Mouse (Mus musculus) heart, embryonic 13.5 days (tissue): ENCODE measurements at regions not wholly inside any gene's neighbourhood (a gene's known extent, or its start where the extent isn't known, plus 50 kb on each side); places are given as distances from the start of the nearest gene placed in this dataset.
A peak's percentile ranks its signal among the peaks of the same experiment; 100 is the strongest.

Source experiments
- ATAC-seq: fragments of 200-750 bp; cut with Nextera tagmentation; 2 replicates; pipeline ENCODE4 v1.8.0; 2017; ENCODE audit warnings: moderate TSS enrichment; ENCODE audit not compliant: insufficient number of reproducible peaks, low FRiP score, low TSS enrichment; ENCODE audit errors: extremely low read depth
- H3K27ac ChIP-seq: fragments of 300-500 bp; sonication (generic); replicated peaks from 2 replicates; pipeline ENCODE4 v1.5.1; 2015; ENCODE audit warnings: moderate library complexity, mild to moderate bottlenecking, inconsistent platforms
- H3K27me3 ChIP-seq: fragments of 300-500 bp; sonication (generic); replicated peaks from 2 replicates; pipeline ENCODE4 v1.6.1; 2015; ENCODE audit warnings: mild to moderate bottlenecking, inconsistent platforms
- H3K36me3 ChIP-seq: fragments of 300-500 bp; sonication (generic); 2 replicates; pipeline ENCODE4 v1.6.1; 2015; ENCODE audit warnings: mild to moderate bottlenecking, inconsistent platforms
- H3K4me1 ChIP-seq: fragments of 300-500 bp; sonication (generic); 2 replicates; pipeline ENCODE4 v1.6.1; 2015; ENCODE audit warnings: inconsistent platforms
- H3K4me2 ChIP-seq: fragments of 300-500 bp; sonication (generic); 2 replicates; pipeline ENCODE4 v1.6.1; 2015; ENCODE audit warnings: inconsistent platforms, mild to moderate bottlenecking, moderate library complexity
- H3K4me3 ChIP-seq: fragments of 300-500 bp; sonication (generic); 2 replicates; pipeline ENCODE4 v1.5.1; 2015; ENCODE audit warnings: moderate library complexity, mild to moderate bottlenecking, inconsistent platforms
- H3K9ac ChIP-seq: fragments of 300-500 bp; sonication (generic); 2 replicates; pipeline ENCODE4 v1.6.1; 2015; ENCODE audit warnings: inconsistent platforms, mild to moderate bottlenecking, moderate library complexity
- H3K9me3 ChIP-seq: fragments of 300-500 bp; sonication (generic); 2 replicates; pipeline ENCODE4 v1.6.1; 2016; ENCODE audit warnings: inconsistent platforms
- WGBS: fragments of 180-500 bp; shearing (Covaris S2); methylation state at CpG from one replicate; pipeline ENCODE4 v1.1.7; 2015; ENCODE audit warnings: mixed read lengths; 5-methylcytosine and 5-hydroxymethylcytosine counted together

DNA sequence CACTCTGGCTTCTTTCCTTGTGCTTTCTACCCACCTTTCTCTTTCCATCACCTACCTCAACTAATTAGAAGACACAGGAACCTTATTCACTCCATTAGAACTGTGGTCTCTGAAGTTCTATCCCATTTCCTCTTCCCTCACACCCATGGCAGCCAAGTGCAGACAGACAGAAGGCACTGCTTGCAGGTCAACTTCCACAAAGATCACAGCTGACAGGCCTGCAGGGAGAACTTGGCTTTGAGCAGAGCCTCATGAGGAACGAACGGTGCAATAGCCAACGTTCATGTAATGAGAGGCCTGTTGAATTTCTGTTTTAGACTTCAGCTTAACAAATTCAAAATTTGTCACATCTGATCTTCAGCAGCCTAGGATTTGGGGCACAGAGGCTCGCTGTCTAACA is 217.5 kb upstream of the Ankrd55 start:
- H3K36me3 ChIP-seq: no peaks in the 10 kb centered on the region
- no peaks in the 10 kb centered on the region for H3K27me3 ChIP-seq
- H3K4me1 ChIP-seq: peaks cover 12% of the 10 kb centered on the region
- no peak for ATAC-seq
- no peaks in the 10 kb centered on the region for H3K9me3 ChIP-seq
- H3K27ac ChIP-seq: no peak overlapping the region
- H3K4me3 ChIP-seq: no peak overlapping the region
- WGBS: 81% methylated on average over 4 of the region's 4 CpGs
- H3K4me2 ChIP-seq: no peak overlapping the region
- no peak overlapping the region for H3K9ac ChIP-seq

DNA sequence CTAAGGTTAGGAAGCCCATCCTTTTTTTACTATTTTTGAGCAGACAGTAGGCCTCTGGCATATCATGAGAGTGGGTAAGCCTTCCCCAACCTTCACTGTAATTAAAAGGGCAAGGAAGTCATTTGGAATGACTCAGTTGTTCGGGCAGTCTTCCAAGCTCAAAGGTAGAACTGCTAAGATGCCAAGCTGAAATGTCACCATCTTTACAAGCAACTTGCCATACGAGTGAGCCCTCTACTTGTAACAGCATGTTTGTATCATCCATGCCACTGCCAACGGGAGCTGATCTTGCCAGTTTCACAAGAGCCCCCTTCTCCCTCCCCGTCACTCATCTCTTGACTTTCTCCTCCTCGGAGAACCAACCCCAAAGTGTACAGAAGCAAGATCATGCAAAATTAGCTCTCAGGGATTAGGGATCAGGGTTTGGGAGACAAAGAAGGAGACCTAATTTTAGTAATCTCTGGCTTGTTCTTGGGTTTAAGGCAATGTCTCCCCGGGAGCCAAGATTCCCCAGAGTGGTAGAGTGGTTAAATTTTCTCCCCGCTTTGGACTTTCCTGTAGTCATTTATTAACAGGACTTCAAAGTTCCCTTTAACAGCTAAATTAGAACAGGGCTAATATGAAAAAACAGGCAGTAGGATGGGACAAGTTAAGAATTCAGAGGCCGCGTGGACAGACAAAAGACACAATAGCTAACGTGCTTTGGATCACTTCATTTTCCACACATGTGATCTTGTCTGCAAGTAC is 216.9 kb upstream of the Ankrd55 start:
- Histone ChIP-seq H3K4me2 (no peak overlapping the region), H3K27me3 (no peaks in the 10 kb centered on the region), H3K27ac (no peak overlapping the region), H3K4me1 (peaks cover 11% of the 10 kb centered on the region), H3K9ac (no peak overlapping the region), H3K9me3 (no peaks in the 10 kb centered on the region), H3K4me3 (no peak overlapping the region), H3K36me3 (no peaks in the 10 kb centered on the region)
- 84% methylated on average over 10 of the region's 10 CpGs for WGBS
- no peak for ATAC-seq

DNA sequence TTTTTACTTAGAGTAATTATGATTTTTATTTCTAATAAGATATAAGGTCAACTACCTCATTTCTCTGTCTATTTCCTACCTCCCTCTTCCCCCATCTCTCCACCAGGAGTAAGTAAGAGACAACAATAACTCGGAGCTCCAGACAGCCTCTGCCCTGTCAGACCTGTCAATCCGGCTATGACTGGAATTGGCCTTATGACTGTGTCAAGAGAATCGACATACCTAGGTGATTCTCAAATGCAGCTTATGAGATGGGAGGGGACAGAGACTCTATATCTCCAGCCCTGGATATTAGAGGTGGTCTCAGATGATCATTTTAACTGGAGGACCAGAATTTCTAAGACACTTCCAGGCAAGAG is 216.3 kb upstream of the Ankrd55 start:
- H3K4me2 ChIP-seq: no peak overlapping the region
- 79% methylated on average over 3 of the region's 3 CpGs for WGBS
- no peak overlapping the region for H3K4me3 ChIP-seq
- H3K36me3 ChIP-seq: no peaks in the 10 kb centered on the region
- no peak overlapping the region for H3K9ac ChIP-seq
- H3K27me3 ChIP-seq: no peaks in the 10 kb centered on the region
- H3K9me3 ChIP-seq: no peaks in the 10 kb centered on the region
- no peak for ATAC-seq
- H3K4me1 ChIP-seq: peaks cover 5% of the 10 kb centered on the region
- no peak overlapping the region for H3K27ac ChIP-seq

DNA sequence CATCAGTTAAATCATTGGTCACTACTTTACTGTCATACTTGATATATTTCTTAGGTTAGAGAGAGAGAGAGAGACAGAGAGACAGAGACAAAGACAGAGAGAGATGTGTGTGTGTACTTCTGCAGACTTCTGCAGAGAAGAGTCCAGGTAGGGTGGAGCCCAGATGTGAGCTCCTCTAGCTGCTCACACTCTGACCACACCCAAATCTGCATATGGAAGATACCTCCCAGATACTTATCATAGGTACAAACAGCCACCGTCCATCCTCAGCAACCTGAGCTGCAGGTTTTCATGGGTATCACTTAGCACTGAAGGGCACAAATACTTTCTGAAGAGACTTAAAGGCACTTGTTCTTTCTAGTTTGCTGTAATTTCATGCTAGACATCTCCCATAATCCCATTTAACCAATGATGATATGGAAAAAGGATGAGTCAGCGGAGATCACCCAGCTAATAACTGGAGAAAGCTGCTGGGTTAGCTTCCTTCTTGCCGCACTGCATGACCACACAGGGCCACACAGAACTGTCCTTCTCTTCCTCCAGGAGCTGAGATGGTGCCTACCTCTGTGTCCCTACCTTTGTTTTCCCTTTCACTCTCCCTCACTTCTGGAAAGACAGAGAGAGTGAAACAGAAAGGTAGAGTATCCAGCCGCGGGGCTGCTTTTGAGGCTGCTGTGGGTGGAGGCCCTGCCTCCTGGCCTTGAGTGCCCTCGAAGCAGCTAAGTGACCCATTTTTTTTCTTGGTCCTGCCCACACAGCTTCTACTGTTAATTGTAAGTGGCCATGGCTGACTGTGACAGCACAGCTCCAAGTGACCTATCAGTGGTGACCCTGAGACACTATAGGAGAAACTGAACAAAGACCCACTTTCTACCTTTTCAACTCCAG is 214.5 kb upstream of the Ankrd55 start:
- no peak for ATAC-seq
- no peak overlapping the region for H3K27ac ChIP-seq

DNA sequence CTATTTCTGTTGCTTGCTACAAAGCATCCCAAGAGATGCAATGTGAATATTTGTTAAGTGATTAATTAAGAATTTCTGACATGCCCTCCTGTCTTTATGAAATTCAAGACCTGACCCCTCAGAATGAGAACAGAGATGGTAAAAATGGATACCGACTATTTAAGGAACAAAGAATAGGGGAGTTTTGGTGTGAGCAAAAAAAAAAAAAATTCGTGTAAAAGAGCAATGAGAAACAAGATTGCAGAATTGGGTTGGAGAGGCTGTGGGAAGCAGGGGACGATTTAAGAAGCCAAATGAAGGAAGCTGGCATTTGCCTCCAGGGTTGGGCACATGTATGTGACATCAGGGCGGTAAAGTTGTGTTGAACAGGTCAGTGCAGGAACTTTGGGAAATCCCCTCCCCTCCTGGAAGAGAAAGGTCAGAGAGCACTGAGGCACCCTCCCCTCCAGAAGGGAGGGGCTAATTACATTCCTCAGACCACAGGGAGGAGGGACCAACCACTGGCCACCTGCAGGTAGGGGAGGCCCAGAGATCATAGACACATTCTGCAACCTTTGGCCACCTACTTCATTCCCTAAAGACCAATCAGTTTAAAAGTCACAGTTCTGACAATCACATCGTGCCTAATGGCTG is 212.3 kb upstream of the Ankrd55 start:
- 62% methylated on average over 5 of the region's 5 CpGs for WGBS
- Histone ChIP-seq H3K4me2 (no peak overlapping the region), H3K4me1 (peaks cover 5% of the 10 kb centered on the region; the same call in 1 of the 2 replicates), H3K9ac (no peak overlapping the region), H3K27me3 (no peaks in the 10 kb centered on the region), H3K36me3 (no peaks in the 10 kb centered on the region), H3K9me3 (no peaks in the 10 kb centered on the region), H3K27ac (no peak overlapping the region), H3K4me3 (no peak overlapping the region)
- ATAC-seq: no peak

More for the DNA sequence above, 214.5 kb upstream of the Ankrd55 start:
- Histone ChIP-seq H3K9me3 (no peaks in the 10 kb centered on the region), H3K4me3 (no peak overlapping the region), H3K9ac (no peak overlapping the region), H3K4me2 (no peak overlapping the region), H3K4me1 (peaks cover 5% of the 10 kb centered on the region; the same call in 1 of the 2 replicates), H3K36me3 (no peaks in the 10 kb centered on the region), H3K27me3 (no peaks in the 10 kb centered on the region)
- WGBS: 84% methylated on average over 6 of the region's 6 CpGs

DNA sequence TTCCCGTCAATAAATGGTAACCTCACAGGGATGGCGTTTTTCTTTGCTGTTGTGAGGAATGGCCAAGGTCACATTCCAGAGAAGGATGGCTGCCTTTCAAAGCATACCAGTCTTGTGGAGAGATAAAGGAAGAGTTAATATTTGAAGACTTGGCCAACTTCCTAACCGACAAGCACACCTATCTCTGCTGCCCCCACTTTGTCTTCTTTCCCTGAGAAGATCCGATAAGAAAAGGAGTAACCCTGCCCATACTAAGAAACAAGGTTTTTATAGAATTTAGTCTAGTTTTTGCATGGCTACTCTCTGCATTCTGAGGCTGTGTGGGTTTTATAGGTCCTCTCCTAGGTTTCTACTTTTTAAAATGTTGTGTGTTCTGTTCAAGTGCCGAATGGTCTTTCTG is 210.2 kb upstream of the Ankrd55 start:
- no peaks in the 10 kb centered on the region for H3K27me3 ChIP-seq
- 50% methylated on average over 5 of the region's 5 CpGs for WGBS
- no peaks in the 10 kb centered on the region for H3K9me3 ChIP-seq
- no peak overlapping the region for H3K27ac ChIP-seq
- peaks cover 5% of the 10 kb centered on the region; the same call in 1 of the 2 replicates for H3K4me1 ChIP-seq
- no peak overlapping the region for H3K4me3 ChIP-seq
- no peak overlapping the region for H3K9ac ChIP-seq
- no peaks in the 10 kb centered on the region for H3K36me3 ChIP-seq
- ATAC-seq: no peak
- no peak overlapping the region for H3K4me2 ChIP-seq

DNA sequence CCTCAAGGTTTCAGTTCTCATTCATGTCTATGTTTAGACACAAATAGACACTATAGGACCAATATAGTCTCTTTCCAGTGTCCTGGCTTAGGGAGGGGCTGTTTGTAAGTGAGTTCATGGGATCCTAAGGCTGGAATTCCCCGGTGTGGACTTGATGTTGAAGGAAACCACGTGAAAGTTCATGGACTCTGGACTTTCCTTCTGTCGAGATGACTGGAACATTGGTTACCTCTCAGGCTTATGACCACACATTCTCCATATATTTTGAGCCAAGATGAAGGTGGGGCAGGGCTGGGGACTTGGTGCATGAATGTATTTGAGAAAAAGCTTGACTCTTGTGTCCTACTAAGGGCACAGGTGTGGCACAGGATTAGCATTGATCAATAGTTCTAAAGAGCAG is 206.3 kb upstream of the Ankrd55 start:
- H3K36me3 ChIP-seq: no peaks in the 10 kb centered on the region
- WGBS: 73% methylated on average over 3 of the region's 3 CpGs
- H3K4me3 ChIP-seq: no peak overlapping the region
- H3K27me3 ChIP-seq: no peaks in the 10 kb centered on the region
- no peak overlapping the region for H3K27ac ChIP-seq
- H3K9ac ChIP-seq: no peak overlapping the region
- peaks cover 28% of the 10 kb centered on the region for H3K4me1 ChIP-seq
- H3K4me2 ChIP-seq: no peak overlapping the region
- ATAC-seq: no peak
- H3K9me3 ChIP-seq: no peaks in the 10 kb centered on the region

DNA sequence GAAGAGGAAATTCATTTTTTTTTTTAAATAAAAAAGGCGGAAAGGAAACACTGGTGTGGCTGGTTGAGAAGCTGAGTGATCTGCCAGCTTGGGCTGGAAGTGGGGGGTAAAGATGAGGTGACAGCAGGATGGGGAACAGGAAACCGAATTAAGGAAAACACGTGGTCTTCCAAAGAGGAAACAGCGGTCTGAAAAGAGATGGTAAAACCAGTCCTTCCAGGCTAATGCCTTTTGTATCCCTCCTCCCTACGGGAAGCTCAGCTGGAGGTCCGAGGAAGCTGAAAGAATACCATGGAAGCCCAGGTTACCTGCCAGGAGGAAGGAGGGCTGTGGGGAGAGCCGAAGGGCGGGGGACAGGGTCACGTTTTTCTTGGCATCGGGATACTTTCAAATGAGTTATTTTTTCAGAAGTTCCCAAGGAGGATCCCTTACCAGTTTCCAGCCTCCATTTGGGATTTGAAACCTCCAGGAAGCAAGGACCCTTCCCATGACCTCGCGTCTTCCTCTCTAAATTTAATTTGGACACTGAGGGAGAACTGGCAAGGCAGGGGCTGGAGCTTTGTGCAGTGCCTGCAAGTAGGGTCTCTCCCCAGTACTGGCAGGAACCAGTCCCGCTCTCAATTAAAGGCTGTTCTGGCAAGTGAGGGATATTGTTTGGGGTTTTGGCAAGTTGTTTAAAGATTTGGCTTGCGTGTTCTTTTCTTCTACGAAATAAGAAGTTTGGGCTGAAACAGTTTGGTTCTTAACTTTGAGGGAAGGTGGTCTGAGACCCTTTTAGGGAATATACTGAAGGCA is 203.6 kb upstream of the Ankrd55 start:
- no peak overlapping the region for H3K9ac ChIP-seq
- H3K4me2 ChIP-seq: peak overlapping the region; percentile 22
- H3K27me3 ChIP-seq: no peaks in the 10 kb centered on the region
- H3K27ac ChIP-seq: peak overlapping the region; percentile 38
- peaks cover 45% of the 10 kb centered on the region for H3K4me1 ChIP-seq
- no peak overlapping the region for H3K4me3 ChIP-seq
- H3K36me3 ChIP-seq: no peaks in the 10 kb centered on the region
- no peaks in the 10 kb centered on the region for H3K9me3 ChIP-seq
- 54% methylated on average over 15 of the region's 15 CpGs for WGBS
- no peak for ATAC-seq

DNA sequence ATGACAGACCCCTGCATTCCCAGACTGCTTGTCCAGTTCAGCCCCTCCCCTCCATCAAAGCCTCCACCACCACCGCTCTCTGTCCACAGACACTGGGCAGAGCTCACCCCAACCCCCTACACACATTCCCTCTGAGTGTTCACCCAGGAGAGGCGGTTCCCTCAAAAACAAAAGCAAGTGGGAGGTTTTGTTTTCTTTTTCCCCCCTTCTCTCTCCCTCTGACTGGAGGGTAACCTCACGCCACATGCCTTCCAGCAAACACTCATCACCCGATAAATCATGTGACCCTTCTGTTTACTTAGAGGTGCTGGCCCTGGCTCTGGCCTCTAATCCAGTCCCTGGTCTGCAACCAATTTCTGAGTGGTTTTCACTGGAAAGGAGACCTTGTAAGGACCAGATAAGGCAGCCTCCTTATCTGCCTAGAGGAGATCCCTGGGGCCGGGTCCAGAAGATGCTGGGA is 199.9 kb upstream of the Ankrd55 start:
- no peaks in the 10 kb centered on the region for H3K36me3 ChIP-seq
- peak overlapping the region; percentile 44 for H3K4me2 ChIP-seq
- 5% methylated on average over 5 of the region's 5 CpGs for WGBS
- no peaks in the 10 kb centered on the region for H3K27me3 ChIP-seq
- ATAC-seq: peak; percentile 62
- no peak overlapping the region for H3K4me3 ChIP-seq
- H3K9ac ChIP-seq: no peak overlapping the region
- peaks cover 65% of the 10 kb centered on the region for H3K4me1 ChIP-seq
- H3K9me3 ChIP-seq: no peaks in the 10 kb centered on the region
- H3K27ac ChIP-seq: peak overlapping the region; percentile 82

DNA sequence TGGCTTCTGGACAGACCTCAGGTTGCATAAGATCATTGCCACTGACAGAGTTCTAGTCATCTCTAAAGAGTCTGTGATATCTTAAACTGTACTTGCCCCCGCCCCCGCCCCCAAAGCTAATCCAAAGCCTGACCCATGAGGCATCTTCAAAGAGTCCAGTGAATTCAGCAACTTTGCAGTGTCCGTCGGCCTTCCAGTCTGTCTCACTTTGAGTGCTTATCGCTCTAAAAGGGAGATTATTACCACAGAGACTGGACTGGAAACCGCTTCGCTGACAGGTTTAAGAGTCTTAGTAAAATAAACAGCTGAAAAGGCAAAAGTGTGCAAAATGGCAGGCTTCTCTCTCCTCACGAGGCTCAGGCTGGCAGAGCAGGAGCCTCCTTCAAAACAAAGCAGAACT is 197.5 kb upstream of the Ankrd55 start:
- peak overlapping the region; percentile 80 for H3K27ac ChIP-seq
- no peak for ATAC-seq

More for the DNA sequence above, 197.5 kb upstream of the Ankrd55 start:
- Histone ChIP-seq H3K4me2 (peak overlapping the region; percentile 26), H3K36me3 (no peaks in the 10 kb centered on the region), H3K9me3 (no peaks in the 10 kb centered on the region), H3K27me3 (no peaks in the 10 kb centered on the region; the same call in 1 of the 2 replicates), H3K9ac (peak overlapping the region; percentile 51), H3K4me3 (no peak overlapping the region), H3K4me1 (peaks cover 50% of the 10 kb centered on the region)
- 22% methylated on average over 8 of the region's 8 CpGs for WGBS
